Mouse (Mus musculus): ENCODE data around the gene Tbcd.

Tbcd gene

GRCm38 (mm10) chr11:121475699-121476415 lies 24.1 kb downstream of the Tbcd start:
- DNase-seq (ENCODE audit: low spot score in 2 of 2), result peak; percentile 61 to 72

- peak in 1 of 2 experiments; percentile 16 for DNase-seq (ENCODE audit: low spot score in 2 of 2)
Measured at GRCm38 (mm10) chr11:121479476-121480203, 27.9 kb downstream of the Tbcd start.

- no peak for DNase-seq (ENCODE audit: low spot score in 2 of 2)
Measured at GRCm38 (mm10) chr11:121481129-121481528, 29.4 kb downstream of the Tbcd start.

- DNase-seq (ENCODE audit: low spot score in 2 of 2), result no peak
Measured at GRCm38 (mm10) chr11:121485882-121486281, 34.1 kb downstream of the Tbcd start.

- DNase-seq (ENCODE audit: low spot score in 2 of 2), result no peak
Measured at GRCm38 (mm10) chr11:121490651-121491050, 38.9 kb downstream of the Tbcd start.

GRCm38 (mm10) chr11:121500595-121500994 lies 48.8 kb downstream of the Tbcd start:
- no peak for DNase-seq (ENCODE audit: low spot score in 2 of 2)

- DNase-seq (ENCODE audit: low spot score in 2 of 2), result no peak
Measured at GRCm38 (mm10) chr11:121501525-121501924, 49.8 kb downstream of the Tbcd start.

GRCm38 (mm10) chr11:121502000-121502860 lies 50.5 kb downstream of the Tbcd start:
- DNase-seq (ENCODE audit: low spot score in 2 of 2), result no peak

GRCm38 (mm10) chr11:121508478-121508877 lies 56.7 kb downstream of the Tbcd start:
- no peak for DNase-seq (ENCODE audit: low spot score in 2 of 2)

- DNase-seq (ENCODE audit: low spot score in 2 of 2), result no peak
Measured at GRCm38 (mm10) chr11:121510512-121511246, 58.9 kb downstream of the Tbcd start.

GRCm38 (mm10) chr11:121512896-121513572 lies 61.3 kb downstream of the Tbcd start:
- no peak for DNase-seq (ENCODE audit: low spot score in 2 of 2)

GRCm38 (mm10) chr11:121515996-121516395 lies 64.2 kb downstream of the Tbcd start:
- peak; percentile 50 to 53 for DNase-seq (ENCODE audit: low spot score in 2 of 2)

- DNase-seq (ENCODE audit: low spot score in 2 of 2), result no peak
Measured at GRCm38 (mm10) chr11:121516906-121517305, 65.2 kb downstream of the Tbcd start.

GRCm38 (mm10) chr11:121517687-121518465 lies 66.1 kb downstream of the Tbcd start:
- peak in 1 of 2 experiments; percentile 36 for DNase-seq (ENCODE audit: low spot score in 2 of 2)

GRCm38 (mm10) chr11:121519131-121519530 lies 67.4 kb downstream of the Tbcd start, which contains the start of gene Zfp750:
Gene Zfp750, minus strand, starts transcription at chr11:121519333.
- DNase-seq (ENCODE audit: low spot score in 2 of 2), result peak; percentile 44 to 57

- DNase-seq (ENCODE audit: low spot score in 2 of 2), result peak in 1 of 2 experiments; percentile 48
Measured at GRCm38 (mm10) chr11:121519703-121520102, 68.0 kb downstream of the Tbcd start.

GRCm38 (mm10) chr11:121520761-121521160 lies 69.0 kb downstream of the Tbcd start:
- no peak for DNase-seq (ENCODE audit: low spot score in 2 of 2)

GRCm38 (mm10) chr11:121522156-121522762 lies 70.5 kb downstream of the Tbcd start:
- DNase-seq (ENCODE audit: low spot score in 2 of 2), result no peak

- no peak for DNase-seq (ENCODE audit: low spot score in 2 of 2)
Measured at GRCm38 (mm10) chr11:121524191-121524590, 72.4 kb downstream of the Tbcd start.

All from urinary bladder, postnatal 36 days (tissue).